Mouse (Mus musculus) liver, embryonic 14.5 days (tissue): Measurements from ENCODE around the gene Apba2.

Experiments
- CTCF ChIP-seq: IDR thresholded peaks from 2 replicates; pipeline ENCODE4 v1.5.1; 2016; ENCODE audit warnings: antibody characterized with exemption, low read depth, control low read depth
- EP300 ChIP-seq: IDR thresholded peaks from 2 replicates; pipeline ENCODE4 v1.6.1; 2016; ENCODE audit warnings: antibody characterized with exemption, low read depth

DNA sequence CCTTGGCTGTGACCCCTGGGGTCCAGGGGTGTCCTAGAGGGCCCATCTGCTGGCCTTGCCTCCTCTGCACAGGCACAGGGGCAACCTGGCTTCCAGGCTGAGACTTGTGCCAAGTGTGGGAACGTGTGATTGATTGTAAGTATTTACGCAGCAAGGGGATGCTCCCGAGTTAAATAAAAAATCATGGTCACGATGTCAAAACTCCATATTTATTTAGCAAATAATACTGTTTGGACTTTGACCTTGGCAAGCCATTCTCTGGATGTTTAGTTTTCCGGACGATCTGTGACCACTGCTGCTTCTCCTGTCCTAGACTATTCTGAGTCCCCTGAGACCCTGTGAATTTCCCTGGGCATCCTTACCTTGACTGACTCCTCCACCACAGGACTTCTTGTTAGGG lies 252.2 kb downstream of the Apba2 start:
- no peak for TF ChIP-seq CTCF
- no peak for TF ChIP-seq EP300
